22 mouse cellular contexts compared by ENCODE assay signal in the genomic region with DNA sequence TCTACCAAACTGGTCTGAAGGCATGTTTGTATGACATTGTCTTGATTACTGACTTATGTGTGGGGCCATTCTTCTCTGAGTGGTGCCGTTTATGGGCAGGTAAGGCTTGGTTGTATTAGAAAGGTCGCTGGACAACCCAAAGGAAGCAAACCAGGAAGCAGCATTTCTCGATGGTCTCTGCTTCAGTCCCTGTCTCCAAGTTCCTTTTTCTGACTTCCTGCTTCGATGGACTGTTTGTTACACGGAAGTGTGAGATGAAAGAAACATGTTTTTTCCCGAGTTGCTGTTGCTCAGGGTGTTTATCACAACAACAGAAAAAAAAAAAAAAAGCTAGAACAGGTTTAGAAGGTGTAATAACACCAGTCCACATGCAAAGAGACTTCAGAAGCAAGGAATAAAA.
A peak's percentile ranks its signal among the peaks of the same experiment; 100 is the strongest.
DNase-seq lines count a peak whose midpoint lies in the region; ATAC-seq and TF ChIP-seq lines count a peak whose summit lies in the region.
"Had no signal": no experiment of that assay in that cellular context is flagged by ENCODE, and none has a peak within 500 bp of the region (broad histone marks: within the 10 kb centered on the region; RNA-seq: fewer than 3 reads in every experiment).

No protein-coding gene starts in this region.

- TF ChIP-seq CTCF in CH12.LX (conservative IDR thresholded peaks at IDR 0.05 in 1 of 2, IDR thresholded peaks at IDR 0.05 in 1 of 2; ENCODE audit: low read depth in 2 of 2, low read length in 2 of 2) = no peak

- no peak overlapping the region for H3K4me2 ChIP-seq in CH12.LX (ENCODE audit: insufficient read depth, low read depth, poor library complexity, severe bottlenecking)
- H3K4me2 ChIP-seq: embryonic facial prominence, embryonic 12.5 days; forebrain, embryonic 13.5 days; forebrain, embryonic 15.5 days had no signal

- dilution Hi-C loops in CH12.LX (cut with MboI; ENCODE audit: extremely low pct_ligation_motif_present, extremely low pct_unique_long_range_greater_than_20kb, low sequenced_read_pairs) = no loop called here

- TF ChIP-seq POLR2A in CH12.LX (IDR thresholded peaks at IDR 0.05; ENCODE audit: low read depth, low read length) = no peak

- H3K79me2 ChIP-seq in CH12.LX (replicated peaks; ENCODE audit: control insufficient read depth, extremely low read depth, insufficient read depth, poor library complexity, severe bottlenecking) = no peaks in the 10 kb centered on the region

- H3K9me3 ChIP-seq in CH12.LX (replicated peaks; ENCODE audit: low read length) = no peaks in the 10 kb centered on the region
- H3K9me3 ChIP-seq: embryonic facial prominence, embryonic 10.5 days; embryonic facial prominence, embryonic 12.5 days; forebrain, embryonic 13.5 days; forebrain, embryonic 15.5 days had no signal

- H3K36me3 ChIP-seq in CH12.LX (replicated peaks in 1 of 2; ENCODE audit: control insufficient read depth in 1 of 2, insufficient read depth in 1 of 2, low read length in 1 of 2) = no peaks in the 10 kb centered on the region
- H3K36me3 ChIP-seq: embryonic facial prominence, embryonic 10.5 days; embryonic facial prominence, embryonic 12.5 days; forebrain, embryonic 15.5 days; G1E had no signal

- no peak for TF ChIP-seq RAD21 in CH12.LX (IDR thresholded peaks at IDR 0.05; ENCODE audit: low read depth, low read length)

- DNase-seq in CH12.LX (ENCODE audit: extremely low read depth) = peak; percentile 12
- DNase-seq in Muller cell, postnatal 12 days (ENCODE audit: inconsistent ontology term) = no peak
- DNase-seq: adrenal gland, adult 8-10 months; adrenal gland, postnatal 14 days; adrenal gland, postnatal 36 days; B cell, adult 2 months; cerebellum, adult 11-12 months; cerebellum, adult 2 months; cerebellum, adult 9-10 months; cerebellum, postnatal 10 days; cerebellum, postnatal 25 days; forebrain, postnatal 0 days had no signal

- no peak for TF ChIP-seq EP300 in CH12.LX (IDR thresholded peaks at IDR 0.05; ENCODE audit: low read length)

- H3K4me3 ChIP-seq in CH12.LX (replicated peaks in 1 of 3; ENCODE audit: low read depth in 2 of 3, low read length in 2 of 3, poor library complexity in 1 of 3) = no peak overlapping the region
- H3K4me3 ChIP-seq: embryonic facial prominence, embryonic 10.5 days; embryonic facial prominence, embryonic 12.5 days; forebrain, embryonic 13.5 days; forebrain, embryonic 15.5 days had no signal

- no peak overlapping the region for H3K9ac ChIP-seq in CH12.LX (ENCODE audit: insufficient read depth, low read depth)
- H3K9ac ChIP-seq: embryonic facial prominence, embryonic 12.5 days; forebrain, embryonic 13.5 days; forebrain, embryonic 15.5 days; forebrain, postnatal 0 days had no signal

- H3K4me1 ChIP-seq in CH12.LX (ENCODE audit: control insufficient read depth in 1 of 2, insufficient read depth in 2 of 2) = no peaks in the 10 kb centered on the region
- H3K4me1 ChIP-seq: embryonic facial prominence, embryonic 12.5 days; forebrain, embryonic 13.5 days; forebrain, embryonic 15.5 days had no signal

- in situ Hi-C loops in CH12.LX (cut with MboI; ENCODE audit: low pct_ligation_motif_present, low pct_unique_long_range_greater_than_20kb, low sequenced_read_pairs) = no loop called here

- peak; percentile 46; the same call in 1 of the 2 replicates for ATAC-seq in granulocyte monocyte progenitor cell, adult 5-6 weeks (replicated peaks; ENCODE audit: poor library complexity, severe bottlenecking)
- ATAC-seq in megakaryocyte progenitor cell, adult 5-6 weeks (replicated peaks; ENCODE audit: poor library complexity) = peak; percentile 65
- ATAC-seq in CD4-positive, CD25-positive, alpha-beta regulatory T cell, adult 4 months = no peak
- ATAC-seq: activated CD4-positive, CD25-positive, alpha-beta regulatory T cell, adult 4 months; forebrain, embryonic 13.5 days; forebrain, embryonic 15.5 days; forebrain, postnatal 0 days; Patski had no signal

- H3K27ac ChIP-seq in CH12.LX (ENCODE audit: insufficient read depth, low read depth) = no peak overlapping the region
- H3K27ac ChIP-seq: embryonic facial prominence, embryonic 10.5 days; embryonic facial prominence, embryonic 12.5 days; forebrain, embryonic 13.5 days; forebrain, embryonic 15.5 days had no signal

- H3K27me3 ChIP-seq in CH12.LX (replicated peaks) = no peaks in the 10 kb centered on the region
- H3K27me3 ChIP-seq: embryonic facial prominence, embryonic 12.5 days; forebrain, embryonic 13.5 days; forebrain, embryonic 15.5 days had no signal

TF ChIP-seq in CH12.LX, 34 proteins besides CTCF, POLR2A, EP300 and RAD21:
- peak; percentile 74 for TF ChIP-seq ELF1 (IDR thresholded peaks at IDR 0.05; ENCODE audit: low read depth, low read length)
- no peak for TF ChIP-seq NRF1 (IDR thresholded peaks at IDR 0.05; ENCODE audit: low read depth, low read length)
- no peak for TF ChIP-seq GABPA (IDR thresholded peaks at IDR 0.05; ENCODE audit: insufficient replicate concordance, low read depth, low read length)
- no peak for TF ChIP-seq MXI1 (IDR thresholded peaks at IDR 0.05; ENCODE audit: low read depth, low read length)
- no peak for TF ChIP-seq ZMIZ1 (IDR thresholded peaks at IDR 0.05; ENCODE audit: low read depth, low read length)
